Mouse (Mus musculus): ENCODE results near the gene Osbpl10. TPM values are rescaled to one million over a fixed set of nuclear protein-coding genes. Genes with fewer than 3 reads are reported as not detected.

Osbpl10 gene
- total RNA-seq, 2 experiments from 2014 or later: 3.1 to 4.1 TPM

- DNase-seq (ENCODE audit: low spot score): peak; percentile 26
These were observed 283.1 kb downstream of the Osbpl10 start for GRCm38 (mm10) chr9:115261456-115261855.

DNA sequence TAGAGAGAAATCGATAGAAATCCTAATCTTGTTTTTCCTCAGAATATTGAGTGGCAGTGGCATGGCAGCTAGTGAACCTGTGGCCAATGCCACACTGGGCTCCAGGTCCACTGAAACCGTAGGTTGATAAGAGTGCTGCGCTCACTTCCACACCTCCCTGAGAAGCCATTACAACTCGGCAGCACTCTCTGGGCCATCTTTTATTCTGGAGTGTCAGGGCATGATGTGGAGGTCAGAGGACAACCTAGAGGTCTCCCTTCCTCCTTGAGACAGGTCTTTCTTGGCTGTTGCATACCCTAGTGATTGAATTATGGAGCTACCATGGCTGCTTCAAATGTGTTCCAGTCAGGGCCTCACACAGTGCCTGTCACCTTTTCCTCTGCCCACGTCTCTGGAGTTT lies 283.5 kb downstream of the Osbpl10 start:
- DNase-seq (ENCODE audit: low spot score): no peak

GRCm38 (mm10) chr9:115271556-115271955 lies 293.2 kb downstream of the Osbpl10 start:
- no peak for DNase-seq (ENCODE audit: low spot score)

DNA sequence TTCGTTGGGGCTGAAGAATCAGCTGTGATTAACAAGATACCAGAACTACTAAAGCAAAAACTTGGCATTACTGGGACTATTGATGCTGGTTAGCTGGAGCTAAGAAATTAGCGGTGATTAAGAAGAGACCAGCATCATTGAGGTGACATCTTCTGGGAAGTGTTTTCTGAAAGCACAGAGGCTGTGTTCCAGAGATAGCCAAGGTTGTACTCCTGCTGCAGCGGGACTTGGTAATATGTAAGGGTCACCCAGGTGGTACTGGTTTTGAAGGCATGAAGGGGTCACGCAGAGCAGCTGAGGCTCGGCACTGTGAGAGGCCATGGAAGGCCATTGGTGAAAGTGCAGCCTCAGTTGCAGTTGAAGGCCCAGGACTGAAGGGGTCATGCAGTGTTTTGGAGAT lies 294.1 kb downstream of the Osbpl10 start:
- peak; percentile 28 for DNase-seq (ENCODE audit: low spot score)

DNA sequence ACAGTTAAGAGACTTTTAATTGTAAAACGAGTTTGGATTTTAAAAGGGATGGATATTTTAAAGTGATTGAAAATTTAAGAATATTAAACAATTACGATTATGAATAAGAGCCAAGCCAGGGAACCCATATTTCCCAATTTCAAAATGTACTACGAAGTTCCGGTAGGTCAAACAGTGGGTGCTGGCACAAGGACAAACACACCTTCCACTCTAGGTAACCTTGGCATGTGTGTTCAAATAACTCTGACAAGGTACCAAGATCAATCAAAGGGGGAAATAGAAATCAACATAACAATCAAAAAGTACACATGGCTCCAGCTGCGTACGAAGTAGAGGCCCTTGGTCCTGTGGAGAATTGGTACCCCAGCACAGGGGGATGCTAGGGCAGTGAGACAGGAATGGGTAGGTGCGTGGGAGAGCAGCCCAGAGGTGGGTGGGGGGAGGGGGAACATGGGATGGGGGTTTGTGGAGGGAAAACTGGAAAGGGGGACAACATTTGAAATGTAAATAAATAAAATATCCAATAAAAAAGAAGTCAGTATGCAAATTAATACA lies 294.8 kb downstream of the Osbpl10 start:
- no peak for DNase-seq (ENCODE audit: low spot score)

DNA sequence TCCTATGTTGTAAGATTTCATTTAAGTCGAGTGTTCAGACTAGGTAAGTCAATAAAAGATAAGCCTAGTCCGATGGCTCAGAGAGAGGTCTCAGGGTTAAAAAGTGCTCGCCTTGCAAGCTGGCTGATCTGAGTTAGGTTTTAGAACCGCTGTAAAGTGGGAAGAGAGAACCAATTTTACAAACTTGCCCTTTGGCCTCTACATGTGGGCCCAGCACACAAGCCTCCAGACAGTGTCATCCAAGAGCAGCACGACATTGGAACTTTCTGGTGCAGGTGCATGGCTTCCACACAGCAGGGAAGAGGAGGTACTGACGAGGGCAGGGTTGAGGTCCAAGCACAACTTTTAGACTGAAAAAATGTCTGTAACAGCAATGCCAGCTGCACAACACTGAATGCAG lies 296.4 kb downstream of the Osbpl10 start:
- DNase-seq (ENCODE audit: low spot score): no peak

DNA sequence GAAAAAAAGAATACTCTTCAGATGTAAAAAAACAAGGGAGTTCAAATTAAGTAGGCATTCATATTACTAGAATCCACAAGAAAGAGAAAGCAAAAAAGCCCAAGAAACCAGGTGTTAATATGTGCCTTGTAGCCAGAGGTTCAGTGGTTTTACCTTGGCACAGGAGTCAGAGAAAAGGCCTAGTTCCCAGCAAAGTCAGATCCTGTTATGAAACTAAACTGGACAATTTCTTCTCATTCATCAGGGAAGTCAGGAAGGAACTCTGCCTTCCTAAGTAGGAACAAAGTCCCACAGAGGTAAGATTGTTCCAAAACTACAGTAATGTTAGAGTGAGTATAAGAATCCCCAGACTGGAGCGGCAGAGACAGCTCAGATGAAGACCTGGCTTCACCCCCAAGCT lies 300.3 kb downstream of the Osbpl10 start:
- no peak for DNase-seq (ENCODE audit: low spot score)

Other genes starting within 250 kb of the Osbpl10 start
- 1 to 10 TPM; 5.8 to 7.4 TPM for gene Cmtm6, start 247.5 kb upstream of the Osbpl10 start, total RNA-seq (2021)
- 1 to 10 TPM; 3.7 to 7.0 TPM for gene Cmtm7, start 196.7 kb upstream of the Osbpl10 start, total RNA-seq (2021)
- 1 to 10 TPM; 2.0 to 2.3 TPM for gene Cmtm8, start 134.4 kb upstream of the Osbpl10 start, total RNA-seq (2021)
- gene Gpd1l, start 44.6 kb upstream of the Osbpl10 start, total RNA-seq (2021): 10 to 100 TPM; 19.0 to 19.2 TPM
- 10 to 100 TPM; 16.1 to 23.6 TPM for gene Rps27rt, start 4.2 kb downstream of the Osbpl10 start, total RNA-seq (2021)